Mouse (Mus musculus) limb, embryonic 11.5 days (tissue): ENCODE data around the gene Ttn. TPM values are rescaled to one million over a fixed set of nuclear protein-coding genes. Genes with fewer than 3 reads are reported as not detected.

Experiments used
- ATAC-seq: fragments of 200-750 bp; cut with Nextera tagmentation; 2 replicates; pipeline ENCODE4 v1.8.0; 2017; ENCODE audit warnings: low read depth; ENCODE audit not compliant: insufficient number of reproducible peaks, low FRiP score, low TSS enrichment
- DNase-seq: peaks from one replicate; pipeline ENCODE4 v3.0.0-alpha.2; 2015; ENCODE audit warnings: low spot score
- H3K27ac ChIP-seq: fragments of 300-500 bp; sonication (generic); replicated peaks from 2 replicates; pipeline ENCODE4 v1.5.1; 2014; ENCODE audit warnings: low read depth, mild to moderate bottlenecking, low read length
- H3K27me3 ChIP-seq: fragments of 300-500 bp; sonication (generic); 2 replicates; pipeline ENCODE4 v1.6.1; 2014; ENCODE audit warnings: mild to moderate bottlenecking, low read length, mixed read lengths; ENCODE audit not compliant: control insufficient read depth, insufficient read depth
- H3K36me3 ChIP-seq: fragments of 300-500 bp; sonication (generic); 2 replicates; pipeline ENCODE4 v1.6.1; 2014; ENCODE audit warnings: mild to moderate bottlenecking, low read length, moderate library complexity, mixed read lengths; ENCODE audit not compliant: control insufficient read depth, insufficient read depth
- H3K4me1 ChIP-seq: fragments of 300-500 bp; sonication (generic); 2 replicates; pipeline ENCODE4 v1.6.1; 2014; ENCODE audit warnings: low read length, mixed read lengths; ENCODE audit not compliant: control insufficient read depth, insufficient read depth
- H3K4me2 ChIP-seq: fragments of 300-500 bp; sonication (generic); 2 replicates; pipeline ENCODE4 v1.6.1; 2014; ENCODE audit warnings: low read depth, mild to moderate bottlenecking, moderate library complexity; ENCODE audit not compliant: severe bottlenecking
- H3K4me3 ChIP-seq: fragments of 300-500 bp; sonication (generic); 2 replicates; pipeline ENCODE4 v1.5.1; 2014; ENCODE audit warnings: low read depth, low read length
- H3K9ac ChIP-seq: fragments of 300-500 bp; sonication (generic); 2 replicates; pipeline ENCODE4 v1.6.1; 2014; ENCODE audit warnings: mild to moderate bottlenecking, low read length
- H3K9me3 ChIP-seq: fragments of 300-500 bp; sonication (generic); 2 replicates; pipeline ENCODE4 v1.6.1; 2016; ENCODE audit warnings: low read length; ENCODE audit not compliant: control insufficient read depth
- WGBS: fragments of 180-500 bp; shearing (Covaris S2); extraction: QIAGEN DNeasy Blood & Tissue Kit; methylation state at CpG from one replicate; pipeline ENCODE4 v1.1.7; 2014; 5-methylcytosine and 5-hydroxymethylcytosine counted together
- polyA plus RNA-seq: library from polyadenylated mRNA; unstranded; fragments of >200 nt; fragmentation: Nextera tagmentation; extraction: Ambion mirVana; gene quantifications from 2 replicates; pipeline ENCODE4 v1.2.1, GENCODE M21; 2014

Gene Ttn
- polyA plus RNA-seq, 1 experiment from 2014 or later: 7.1 TPM

GRCm38 (mm10) chr2:76807284-76807683 lies 175.1 kb downstream of the Ttn start:
- Histone ChIP-seq H3K27me3 (no peaks in the 10 kb centered on the region), H3K9me3 (no peaks in the 10 kb centered on the region), H3K9ac (no peak overlapping the region), H3K4me2 (no peak overlapping the region), H3K4me1 (no peaks in the 10 kb centered on the region), H3K27ac (no peak overlapping the region), H3K36me3 (no peaks in the 10 kb centered on the region), H3K4me3 (no peak overlapping the region)
- DNase-seq: no peak
- WGBS: 88% methylated on average over 7 of the region's 7 CpGs
- no peak for ATAC-seq

GRCm38 (mm10) chr2:76806861-76807260 lies 175.5 kb downstream of the Ttn start:
- no peak overlapping the region for H3K27ac ChIP-seq
- no peak overlapping the region for H3K4me3 ChIP-seq
- DNase-seq: no peak
- no peak for ATAC-seq
- 71% methylated on average over 9 of the region's 9 CpGs for WGBS
- H3K4me2 ChIP-seq: no peak overlapping the region
- no peaks in the 10 kb centered on the region for H3K36me3 ChIP-seq
- no peaks in the 10 kb centered on the region for H3K9me3 ChIP-seq
- H3K9ac ChIP-seq: no peak overlapping the region
- no peaks in the 10 kb centered on the region for H3K27me3 ChIP-seq
- no peaks in the 10 kb centered on the region for H3K4me1 ChIP-seq

- no peak overlapping the region for H3K27ac ChIP-seq
These were observed 176.0 kb downstream of the Ttn start for GRCm38 (mm10) chr2:76806376-76806775.

GRCm38 (mm10) chr2:76805191-76805892 lies 177.0 kb downstream of the Ttn start:
- WGBS: 79% methylated on average over 5 of the region's 5 CpGs
- no peak overlapping the region for H3K4me3 ChIP-seq
- H3K27ac ChIP-seq: no peak overlapping the region
- no peaks in the 10 kb centered on the region for H3K9me3 ChIP-seq
- ATAC-seq (no peak), DNase-seq (no peak)
- no peak overlapping the region for H3K9ac ChIP-seq
- no peak overlapping the region for H3K4me2 ChIP-seq
- no peaks in the 10 kb centered on the region for H3K27me3 ChIP-seq
- no peaks in the 10 kb centered on the region for H3K4me1 ChIP-seq
- no peaks in the 10 kb centered on the region for H3K36me3 ChIP-seq

More at GRCm38 (mm10) chr2:76806376-76806775, 176.0 kb downstream of the Ttn start:
- Histone ChIP-seq H3K4me3 (no peak overlapping the region), H3K9ac (no peak overlapping the region), H3K27me3 (no peaks in the 10 kb centered on the region), H3K4me2 (no peak overlapping the region), H3K9me3 (no peaks in the 10 kb centered on the region), H3K36me3 (no peaks in the 10 kb centered on the region), H3K4me1 (no peaks in the 10 kb centered on the region)
- DNase-seq (no peak), ATAC-seq (no peak)
- WGBS: 74% methylated on average over 4 of the region's 4 CpGs

- no peaks in the 10 kb centered on the region for H3K9me3 ChIP-seq
- no peak overlapping the region for H3K4me3 ChIP-seq
- DNase-seq: no peak
- no peak overlapping the region for H3K9ac ChIP-seq
- 95% methylated on average over 12 of the region's 12 CpGs for WGBS
- H3K4me2 ChIP-seq: no peak overlapping the region
- H3K4me1 ChIP-seq: no peaks in the 10 kb centered on the region
- no peak for ATAC-seq
- no peaks in the 10 kb centered on the region for H3K36me3 ChIP-seq
- H3K27ac ChIP-seq: no peak overlapping the region
- no peaks in the 10 kb centered on the region for H3K27me3 ChIP-seq
These were observed 198.2 kb downstream of the Ttn start for GRCm38 (mm10) chr2:76784171-76784570.

- ATAC-seq: no peak
- no peak overlapping the region for H3K9ac ChIP-seq
- no peak overlapping the region for H3K4me2 ChIP-seq
- no peak for DNase-seq
- no peaks in the 10 kb centered on the region for H3K9me3 ChIP-seq
- H3K4me3 ChIP-seq: no peak overlapping the region
- no peaks in the 10 kb centered on the region for H3K36me3 ChIP-seq
- H3K4me1 ChIP-seq: no peaks in the 10 kb centered on the region
- 90% methylated on average over 13 of the region's 13 CpGs for WGBS
- H3K27ac ChIP-seq: no peak overlapping the region
- no peaks in the 10 kb centered on the region for H3K27me3 ChIP-seq
These were observed 201.6 kb downstream of the Ttn start for GRCm38 (mm10) chr2:76780792-76781191.

- no peak overlapping the region for H3K9ac ChIP-seq
- H3K36me3 ChIP-seq: no peaks in the 10 kb centered on the region
- 94% methylated on average over 10 of the region's 10 CpGs for WGBS
- DNase-seq: no peak
- no peak for ATAC-seq
- no peaks in the 10 kb centered on the region for H3K27me3 ChIP-seq
- H3K4me3 ChIP-seq: no peak overlapping the region
- no peak overlapping the region for H3K27ac ChIP-seq
- no peaks in the 10 kb centered on the region for H3K9me3 ChIP-seq
- no peak overlapping the region for H3K4me2 ChIP-seq
- no peaks in the 10 kb centered on the region for H3K4me1 ChIP-seq
These were observed 212.5 kb downstream of the Ttn start for GRCm38 (mm10) chr2:76769831-76770230.

- ATAC-seq (no peak), DNase-seq (no peak)
- H3K4me2 ChIP-seq: no peak overlapping the region
- no peak overlapping the region for H3K4me3 ChIP-seq
- no peaks in the 10 kb centered on the region for H3K36me3 ChIP-seq
- 94% methylated on average over 12 of the region's 12 CpGs for WGBS
- no peaks in the 10 kb centered on the region for H3K9me3 ChIP-seq
- H3K27me3 ChIP-seq: no peaks in the 10 kb centered on the region
- no peak overlapping the region for H3K27ac ChIP-seq
- H3K9ac ChIP-seq: no peak overlapping the region
- no peaks in the 10 kb centered on the region for H3K4me1 ChIP-seq
These were observed 215.1 kb downstream of the Ttn start for GRCm38 (mm10) chr2:76767231-76767630.

GRCm38 (mm10) chr2:76764526-76764925 lies 217.8 kb downstream of the Ttn start:
- Histone ChIP-seq H3K27ac (no peak overlapping the region), H3K27me3 (no peaks in the 10 kb centered on the region), H3K4me3 (no peak overlapping the region), H3K9me3 (no peaks in the 10 kb centered on the region), H3K36me3 (no peaks in the 10 kb centered on the region), H3K4me1 (no peaks in the 10 kb centered on the region), H3K4me2 (no peak overlapping the region), H3K9ac (no peak overlapping the region)
- 90% methylated on average over 13 of the region's 13 CpGs for WGBS
- ATAC-seq (no peak), DNase-seq (no peak)
